Mouse (Mus musculus): Measurements from ENCODE around the gene Eps15l1.

Gene Eps15l1

DNA sequence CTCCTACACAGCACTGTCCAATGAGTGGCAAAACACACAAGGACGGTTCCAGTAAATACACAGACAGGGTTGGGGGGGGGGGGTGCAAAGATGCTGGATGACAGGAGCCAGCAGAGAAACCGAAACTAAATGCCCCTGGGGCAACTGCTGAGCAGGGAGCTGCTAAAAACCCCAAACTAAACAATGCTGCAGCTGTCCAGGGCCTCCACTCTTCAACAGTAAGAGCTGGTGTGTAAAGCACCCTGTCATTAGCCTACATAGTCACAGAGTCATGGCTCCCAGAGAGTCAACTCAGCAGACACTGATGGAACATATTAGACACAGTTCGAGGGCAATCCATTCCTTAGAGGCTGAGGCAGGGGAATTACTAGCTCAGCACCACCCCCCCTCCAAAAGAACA lies 11.8 kb downstream of the Eps15l1 start:
- DNase-seq = no peak

DNA sequence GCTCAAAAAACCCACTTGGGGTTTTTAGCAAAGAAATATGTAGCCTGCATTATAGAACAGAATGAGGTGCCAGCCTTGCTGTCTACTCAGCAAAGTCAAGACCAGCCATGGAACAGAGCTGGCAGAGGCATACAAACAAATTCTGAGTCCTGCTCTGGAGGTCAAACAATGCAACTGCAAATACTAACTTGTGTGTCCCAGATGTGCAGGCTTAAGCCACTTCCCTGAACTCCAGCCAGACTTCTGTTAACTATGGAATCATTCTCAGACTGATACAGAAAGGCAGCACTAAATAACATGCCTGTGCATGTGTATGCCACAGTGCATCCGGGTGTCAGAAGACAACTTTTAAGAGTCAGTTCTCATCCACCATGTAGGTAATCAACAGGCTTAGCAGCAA lies 13.4 kb downstream of the Eps15l1 start:
- DNase-seq = no peak

DNA sequence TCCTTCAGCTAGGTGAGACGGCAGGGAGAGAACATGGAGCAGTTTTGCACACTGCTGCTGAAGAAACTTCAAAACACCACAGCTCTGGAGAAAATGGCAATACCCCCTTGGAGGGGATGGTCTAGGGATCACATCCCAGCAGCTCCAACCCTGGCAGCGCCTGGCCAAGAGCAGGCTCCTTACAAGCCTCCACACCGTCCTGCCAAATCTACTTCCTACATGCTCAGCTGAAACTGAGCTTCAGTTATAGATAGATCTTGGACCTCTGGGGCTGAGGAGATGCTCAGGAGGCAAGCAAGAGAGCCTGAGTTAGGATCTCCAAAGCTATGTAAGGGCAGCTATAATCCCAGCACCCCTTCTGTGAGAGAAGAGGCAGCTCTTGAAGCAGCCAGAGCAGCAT lies 18.3 kb downstream of the Eps15l1 start:
- no peak for DNase-seq

DNA sequence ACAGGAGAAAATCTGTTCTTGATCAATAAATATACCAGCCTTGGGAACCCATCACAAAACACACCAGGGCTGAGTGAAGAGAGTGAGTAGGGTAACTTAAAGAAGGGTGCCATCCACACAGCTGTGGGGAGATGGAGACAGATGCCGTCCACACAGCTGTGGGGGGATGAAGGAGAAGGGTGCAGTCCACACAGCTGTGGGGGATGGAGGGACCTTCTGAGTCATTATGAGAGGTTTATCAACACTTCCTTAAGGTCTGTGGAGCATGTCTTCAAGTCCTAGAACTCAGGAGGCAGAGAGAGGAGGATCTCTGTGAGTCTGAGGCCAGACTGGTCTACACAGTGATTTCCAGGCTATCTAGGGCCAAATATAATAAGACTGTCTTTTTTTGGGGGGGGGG lies 19.9 kb downstream of the Eps15l1 start:
- DNase-seq = no peak

DNA sequence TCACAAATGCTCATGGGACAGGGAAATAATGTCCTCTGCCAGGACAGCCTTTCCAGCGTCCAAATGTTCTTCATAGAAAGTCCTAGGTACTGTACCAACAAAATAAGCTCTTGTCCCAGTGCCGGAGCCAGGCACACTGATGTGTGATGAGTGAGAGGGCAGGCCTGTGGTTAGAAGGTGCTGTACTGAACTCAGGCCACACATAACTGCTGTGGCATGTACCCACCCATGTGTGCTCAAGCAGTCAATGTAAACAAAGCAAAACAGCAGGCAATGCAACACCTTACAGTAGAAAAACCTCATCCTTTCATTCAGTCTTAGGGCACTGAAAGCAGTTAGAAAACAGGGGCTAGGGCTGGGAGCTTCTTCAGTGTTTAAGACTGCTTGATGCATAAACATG lies 35.5 kb downstream of the Eps15l1 start:
- no peak for DNase-seq

GRCm38 (mm10) chr8:72382395-72382794 lies 38.9 kb downstream of the Eps15l1 start:
- DNase-seq = no peak

GRCm38 (mm10) chr8:72380656-72381055 lies 40.6 kb downstream of the Eps15l1 start:
- DNase-seq = no peak

DNA sequence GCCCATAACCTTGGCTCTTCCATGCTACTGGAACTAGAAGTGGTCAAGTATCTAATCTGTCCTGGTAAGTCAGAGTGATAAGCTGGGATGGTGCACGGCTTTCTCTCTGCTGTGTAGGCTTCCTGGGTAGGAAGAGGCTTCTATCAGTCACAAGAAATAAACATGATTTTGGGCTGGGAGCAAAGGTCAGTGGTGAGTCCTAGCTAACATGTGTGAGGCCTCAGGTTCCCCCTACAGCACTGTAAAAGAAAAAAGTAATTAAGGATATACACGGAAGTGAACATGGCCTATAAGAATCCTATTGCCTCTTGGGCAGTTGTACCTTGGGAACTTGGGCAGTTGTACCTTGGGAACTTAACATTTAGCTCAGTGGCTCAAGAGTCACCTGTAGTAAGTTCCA lies 44.4 kb downstream of the Eps15l1 start:
- DNase-seq = no peak

GRCm38 (mm10) chr8:72376309-72376708 lies 45.0 kb downstream of the Eps15l1 start:
- no peak for DNase-seq

GRCm38 (mm10) chr8:72375161-72375560 lies 46.1 kb downstream of the Eps15l1 start:
- DNase-seq = no peak

GRCm38 (mm10) chr8:72372311-72372710 lies 48.9 kb downstream of the Eps15l1 start:
- no peak for DNase-seq

GRCm38 (mm10) chr8:72371356-72371755 lies 49.9 kb downstream of the Eps15l1 start:
- no peak for DNase-seq

DNA sequence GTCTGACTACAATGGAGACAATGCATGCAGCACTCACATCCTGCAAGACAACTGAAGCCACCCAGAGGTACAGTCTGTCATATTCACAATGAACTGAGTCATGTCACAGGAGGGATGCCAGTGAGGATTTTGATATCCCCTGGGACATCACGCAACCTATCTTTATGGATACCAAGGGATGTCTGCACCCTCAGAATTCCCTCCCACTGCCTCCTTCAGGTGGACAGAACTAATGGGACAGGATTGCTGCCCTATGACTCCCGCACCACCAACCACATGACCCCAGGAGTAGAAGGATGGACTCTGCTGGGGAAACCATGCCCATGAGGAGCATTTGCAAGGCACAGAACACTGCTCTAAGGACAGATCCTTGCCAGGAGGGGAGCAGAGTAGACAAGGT lies 54.8 kb downstream of the Eps15l1 start:
- no peak for DNase-seq

- DNase-seq = peak; percentile 77
These were observed 55.4 kb downstream of the Eps15l1 start for GRCm38 (mm10) chr8:72365826-72366225.

- DNase-seq = no peak
These were observed 56.2 kb downstream of the Eps15l1 start for GRCm38 (mm10) chr8:72365016-72365415.

GRCm38 (mm10) chr8:72363457-72363856 lies 57.8 kb downstream of the Eps15l1 start:
- DNase-seq = no peak

- no peak for DNase-seq
These were observed 58.5 kb downstream of the Eps15l1 start for GRCm38 (mm10) chr8:72362754-72363153.

GRCm38 (mm10) chr8:72360162-72360561 lies 61.1 kb downstream of the Eps15l1 start:
- no peak for DNase-seq

DNA sequence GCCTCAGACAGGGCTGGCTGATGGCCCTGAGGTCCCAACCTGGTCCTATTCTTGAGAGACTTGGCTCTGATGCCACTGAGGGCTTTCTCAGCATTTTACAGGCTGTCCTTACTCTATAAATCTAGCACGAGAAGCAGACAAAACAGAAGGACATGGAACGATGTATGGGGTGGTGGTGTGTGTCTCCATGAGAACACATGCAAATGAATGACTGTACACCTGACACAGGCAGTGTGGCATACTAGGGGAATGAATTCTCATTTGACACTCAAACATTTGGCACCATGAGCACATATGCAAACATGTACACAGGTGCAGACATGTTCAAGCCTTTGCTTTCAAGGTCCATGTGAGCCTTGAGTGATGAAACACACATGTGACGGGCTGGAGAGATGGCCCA lies 64.7 kb downstream of the Eps15l1 start:
- no peak for DNase-seq

GRCm38 (mm10) chr8:72354272-72354671 lies 67.0 kb downstream of the Eps15l1 start:
- DNase-seq = no peak

GRCm38 (mm10) chr8:72353700-72354045 lies 67.6 kb downstream of the Eps15l1 start:
- no peak for DNase-seq

- peak; percentile 36 for DNase-seq
These were observed 68.1 kb downstream of the Eps15l1 start for GRCm38 (mm10) chr8:72352951-72353699.

DNA sequence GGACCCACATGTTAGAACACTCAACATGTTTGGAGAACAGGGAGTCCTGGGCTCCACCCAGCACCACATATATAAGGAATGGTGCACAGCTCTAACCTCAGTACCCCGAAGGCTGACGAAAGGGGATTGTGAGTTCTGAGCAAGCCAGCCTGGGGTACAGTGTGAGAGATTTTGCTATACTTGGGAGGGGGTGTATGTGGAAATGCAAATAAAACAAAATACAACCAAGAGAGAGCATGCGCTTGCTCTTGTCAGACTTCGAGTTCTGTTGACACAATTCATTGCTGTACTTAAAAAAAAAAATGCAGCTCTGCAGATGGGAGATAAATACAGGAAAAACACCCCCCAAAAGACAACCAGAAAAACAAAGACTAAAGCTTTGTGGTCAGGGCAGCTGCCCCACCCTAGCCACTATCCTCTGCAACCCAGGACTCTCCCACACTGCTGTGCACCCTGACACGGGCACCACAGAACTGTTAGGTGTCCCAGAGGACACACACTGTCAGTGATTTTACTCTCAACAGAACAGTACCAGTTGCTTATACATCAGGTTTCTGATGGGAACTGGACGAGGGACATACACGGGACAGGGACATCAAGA lies 69.8 kb downstream of the Eps15l1 start:
- no peak for DNase-seq

DNA sequence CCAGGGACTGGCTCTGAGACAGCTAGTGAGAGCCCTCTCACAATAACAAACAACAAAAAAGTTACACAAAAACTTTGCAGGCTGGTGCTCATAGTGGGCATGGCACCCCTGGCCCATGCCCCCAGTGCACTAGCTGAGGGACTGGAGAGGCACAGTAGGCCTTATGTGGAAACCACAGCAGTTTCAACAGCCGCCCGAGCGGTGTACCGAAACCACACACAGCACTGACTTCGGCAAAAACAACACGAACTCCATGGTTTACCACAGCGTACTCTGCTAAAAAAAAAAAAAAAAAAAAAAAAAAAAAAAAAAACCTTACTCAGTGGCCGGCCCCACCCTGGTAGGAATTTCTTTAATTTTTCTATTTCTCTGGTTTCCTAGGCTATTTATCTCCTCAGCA lies 70.5 kb downstream of the Eps15l1 start:
- no peak for DNase-seq

GRCm38 (mm10) chr8:72349838-72350237 lies 71.4 kb downstream of the Eps15l1 start:
- DNase-seq = no peak
